Mouse (Mus musculus): ENCODE measurements around the gene Slc17a9. TPM values are rescaled to one million over a fixed set of nuclear protein-coding genes. Genes with fewer than 3 reads are reported as not detected.

The Slc17a9 gene
- polyA plus RNA-seq, 1 experiment from 2014 or later, result 3.6 TPM

GRCm38 (mm10) chr2:180689841-180690240 is 35.2 kb upstream of the Slc17a9 start:
- 84% methylated on average over 5 of the region's 5 CpGs for WGBS
- H3K4me1 ChIP-seq (replicated peaks; ENCODE audit: control insufficient read depth, insufficient read depth), result 0 out of 2 replicates have a peak, but pooled peaks cover 2% of the 10 kb centered on the region
- H3K36me3 ChIP-seq (ENCODE audit: control insufficient read depth, insufficient read depth, low read length), result peaks cover 36% of the 10 kb centered on the region
- H3K4me2 ChIP-seq (replicated peaks; ENCODE audit: low read depth), result no peak overlapping the region
- no peak overlapping the region for H3K27ac ChIP-seq (replicated peaks)
- no peak overlapping the region for H3K9ac ChIP-seq (ENCODE audit: low read length)
- H3K4me3 ChIP-seq (ENCODE audit: low read depth, low read length), result no peak overlapping the region
- H3K27me3 ChIP-seq (ENCODE audit: control insufficient read depth, insufficient read depth, low read length), result no peaks in the 10 kb centered on the region
- DNase-seq (ENCODE audit: low spot score) (no peak), ATAC-seq (ENCODE audit: low FRiP score, low TSS enrichment) (no peak)
- H3K9me3 ChIP-seq (ENCODE audit: control insufficient read depth, low read length), result no peaks in the 10 kb centered on the region
- TF ChIP-seq EP300 (optimal IDR thresholded peaks at IDR 0.05), result no peak
- no peak for TF ChIP-seq CTCF (IDR thresholded peaks at IDR 0.05; ENCODE audit: low read depth)

GRCm38 (mm10) chr2:180692630-180693029 is 32.4 kb upstream of the Slc17a9 start:
- WGBS, result 8% methylated on average over 1 of the region's 1 CpGs
- DNase-seq (ENCODE audit: low spot score) (no peak), ATAC-seq (ENCODE audit: low FRiP score, low TSS enrichment) (no peak; the same call in 1 of the 2 replicates)
- Histone ChIP-seq H3K36me3 (ENCODE audit: control insufficient read depth, insufficient read depth, low read length) (peaks cover 18% of the 10 kb centered on the region), H3K4me1 (replicated peaks; ENCODE audit: control insufficient read depth, insufficient read depth) (0 out of 2 replicates have a peak, but pooled peaks cover 2% of the 10 kb centered on the region), H3K9me3 (ENCODE audit: control insufficient read depth, low read length) (no peaks in the 10 kb centered on the region), H3K4me2 (replicated peaks; ENCODE audit: low read depth) (no peak overlapping the region), H3K4me3 (ENCODE audit: low read depth, low read length) (no peak overlapping the region), H3K27me3 (ENCODE audit: control insufficient read depth, insufficient read depth, low read length) (no peaks in the 10 kb centered on the region), H3K9ac (ENCODE audit: low read length) (no peak overlapping the region), H3K27ac (replicated peaks) (no peak overlapping the region; the same call in 1 of the 2 replicates)
- TF ChIP-seq EP300 (optimal IDR thresholded peaks at IDR 0.05) (no peak), CTCF (IDR thresholded peaks at IDR 0.05; ENCODE audit: low read depth) (no peak)

- TF ChIP-seq CTCF (IDR thresholded peaks at IDR 0.05; ENCODE audit: low read depth), result no peak
- TF ChIP-seq EP300 (optimal IDR thresholded peaks at IDR 0.05), result no peak
- no peak for DNase-seq (ENCODE audit: low spot score)
- 0 out of 2 replicates have a peak, but pooled peaks cover 7% of the 10 kb centered on the region for H3K4me1 ChIP-seq (replicated peaks; ENCODE audit: control insufficient read depth, insufficient read depth)
- H3K9me3 ChIP-seq (ENCODE audit: control insufficient read depth, low read length), result no peaks in the 10 kb centered on the region
- no peak overlapping the region for H3K9ac ChIP-seq (ENCODE audit: low read length)
- H3K4me2 ChIP-seq (replicated peaks; ENCODE audit: low read depth), result no peak overlapping the region
- no peak overlapping the region for H3K4me3 ChIP-seq (ENCODE audit: low read depth, low read length)
- no peaks in the 10 kb centered on the region for H3K36me3 ChIP-seq (ENCODE audit: control insufficient read depth, insufficient read depth, low read length)
- no peak overlapping the region for H3K27ac ChIP-seq (replicated peaks)
- ATAC-seq (ENCODE audit: low FRiP score, low TSS enrichment), result no peak
- H3K27me3 ChIP-seq (ENCODE audit: control insufficient read depth, insufficient read depth, low read length), result no peaks in the 10 kb centered on the region
- 77% methylated on average over 2 of the region's 2 CpGs for WGBS
Observed at GRCm38 (mm10) chr2:180695176-180695575, 29.9 kb upstream of the Slc17a9 start.

- no peaks in the 10 kb centered on the region for H3K36me3 ChIP-seq (ENCODE audit: control insufficient read depth, insufficient read depth, low read length)
- H3K4me3 ChIP-seq (ENCODE audit: low read depth, low read length), result peak overlapping the region; percentile 92
- H3K27ac ChIP-seq (replicated peaks), result peak overlapping the region; percentile 98; the same call in 1 of the 2 replicates
- H3K9me3 ChIP-seq (ENCODE audit: control insufficient read depth, low read length), result no peaks in the 10 kb centered on the region
- 53% methylated on average over 5 of the region's 5 CpGs for WGBS
- H3K4me2 ChIP-seq (replicated peaks; ENCODE audit: low read depth), result peak overlapping the region; percentile 82
- H3K27me3 ChIP-seq (ENCODE audit: control insufficient read depth, insufficient read depth, low read length), result no peaks in the 10 kb centered on the region
- TF ChIP-seq EP300 (optimal IDR thresholded peaks at IDR 0.05) (no peak), CTCF (IDR thresholded peaks at IDR 0.05; ENCODE audit: low read depth) (no peak)
- ATAC-seq (ENCODE audit: low FRiP score, low TSS enrichment), result no peak; the same call in 1 of the 2 replicates
- peak overlapping the region; percentile 99 for H3K9ac ChIP-seq (ENCODE audit: low read length)
- H3K4me1 ChIP-seq (replicated peaks; ENCODE audit: control insufficient read depth, insufficient read depth), result 0 out of 2 replicates have a peak, but pooled peaks cover 8% of the 10 kb centered on the region
- DNase-seq (ENCODE audit: low spot score), result peak; percentile 27
Observed at GRCm38 (mm10) chr2:180700457-180700856, 24.6 kb upstream of the Slc17a9 start.

GRCm38 (mm10) chr2:180701053-180701766 is 23.9 kb upstream of the Slc17a9 start:
- ATAC-seq (ENCODE audit: low FRiP score, low TSS enrichment), result peak; percentile 25
- Histone ChIP-seq H3K36me3 (ENCODE audit: control insufficient read depth, insufficient read depth, low read length) (no peaks in the 10 kb centered on the region), H3K27ac (replicated peaks) (peak overlapping the region; percentile 98), H3K9ac (ENCODE audit: low read length) (peak overlapping the region; percentile 99), H3K4me1 (replicated peaks; ENCODE audit: control insufficient read depth, insufficient read depth) (0 out of 2 replicates have a peak, but pooled peaks cover 8% of the 10 kb centered on the region), H3K4me3 (ENCODE audit: low read depth, low read length) (peak overlapping the region; percentile 92), H3K9me3 (ENCODE audit: control insufficient read depth, low read length) (no peaks in the 10 kb centered on the region), H3K4me2 (replicated peaks; ENCODE audit: low read depth) (peak overlapping the region; percentile 82), H3K27me3 (ENCODE audit: control insufficient read depth, insufficient read depth, low read length) (no peaks in the 10 kb centered on the region)
- DNase-seq (ENCODE audit: low spot score), result peak; percentile 20
- WGBS, result 3% methylated on average over 26 of the region's 26 CpGs
- no peak for TF ChIP-seq EP300 (optimal IDR thresholded peaks at IDR 0.05)
- no peak for TF ChIP-seq CTCF (IDR thresholded peaks at IDR 0.05; ENCODE audit: low read depth)

Data from stomach, postnatal 0 days (tissue).